ENCODE assay signal across 1 mouse cellular context in genomic region chr11:100300293-100300692, GRCm38 (mm10).
TF ChIP-seq lines count a peak whose summit lies in the region.

No protein-coding gene starts in this region.

TF ChIP-seq in MEL, 35 proteins besides CTCF, POLR2A, EP300 and RAD21 (continued from another document):
- TF ChIP-seq ZC3H11A (IDR thresholded peaks at IDR 0.05; ENCODE audit: low read depth, low read length): 0 out of 2 replicates have a peak, but pooled peaks have one; percentile 24
- TF ChIP-seq MYC (IDR thresholded peaks at IDR 0.05; ENCODE audit: low read depth, low read length): 0 out of 2 replicates have a peak, but pooled peaks have one; percentile 52
- peak; percentile 27; the same call in 1 of the 2 replicates for TF ChIP-seq SIN3A (IDR thresholded peaks at IDR 0.05; ENCODE audit: low read length)
- TF ChIP-seq SMC3 (IDR thresholded peaks at IDR 0.05; ENCODE audit: low read depth, low read length): peak; percentile 57
- TF ChIP-seq BHLHE40 (IDR thresholded peaks at IDR 0.05; ENCODE audit: borderline replicate concordance, low read depth, low read length): peak; percentile 27; the same call in 1 of the 2 replicates
- no peak for TF ChIP-seq GABPA (IDR thresholded peaks at IDR 0.05; ENCODE audit: low read depth, low read length)
- TF ChIP-seq RCOR1 (IDR thresholded peaks at IDR 0.05; ENCODE audit: low read depth, low read length): no peak
